Mouse (Mus musculus): ENCODE measurements around the gene Sdc4.

- TF ChIP-seq POLR2A (IDR thresholded peaks at IDR 0.05; ENCODE audit: insufficient read depth, low read depth, low read length), result no peak
- no peak for TF ChIP-seq CTCF (IDR thresholded peaks at IDR 0.05)
- no peak for TF ChIP-seq EP300 (IDR thresholded peaks at IDR 0.05; ENCODE audit: insufficient read depth, low read depth, low read length)
Measured at GRCm38 (mm10) chr2:164377478-164378426, 65.9 kb downstream of the Sdc4 start.

Measured in heart, adult 2 months (tissue).